ENCODE assay signal across 12 mouse cellular contexts in genomic region chr12:112153597-112153996, GRCm38 (mm10). TPM values are rescaled to one million over a fixed set of nuclear protein-coding genes. Genes with fewer than 3 reads are reported as not detected.
DNase-seq lines count a peak whose midpoint lies in the region; ATAC-seq lines count a peak whose summit lies in the region.
"Had no signal": no experiment of that assay in that cellular context is flagged by ENCODE, and none has a peak within 500 bp of the region (broad histone marks: within the 10 kb centered on the region; RNA-seq: fewer than 3 reads in every experiment).

No protein-coding gene starts in this region.

- DNase-seq in hindbrain, embryonic 10.5 days (ENCODE audit: low spot score): no peak
- DNase-seq in embryonic facial prominence, embryonic 14.5 days (ENCODE audit: low spot score): no peak
- DNase-seq in cerebellum, postnatal 10 days: no peak
- no peak for DNase-seq in adrenal gland, postnatal 25 days
- DNase-seq: right cerebral cortex, postnatal 4 days had no signal

- ATAC-seq in hindbrain, embryonic 13.5 days (ENCODE audit: low FRiP score): no peak
- no peak for ATAC-seq in embryonic facial prominence, embryonic 14.5 days (ENCODE audit: low read depth)
- ATAC-seq in lung, embryonic 15.5 days (ENCODE audit: borderline replicate concordance, extremely low read depth, low FRiP score, low TSS enrichment): no peak
- ATAC-seq: hindbrain, embryonic 16.5 days had no signal

- H3K4me2 ChIP-seq in hindbrain, embryonic 13.5 days: no peak overlapping the region
- H3K4me2 ChIP-seq in embryonic facial prominence, embryonic 14.5 days (ENCODE audit: low read depth, low read length): no peak overlapping the region
- H3K4me2 ChIP-seq in lung, embryonic 15.5 days: peak overlapping the region; percentile 11; the same call in 1 of the 2 replicates
- H3K4me2 ChIP-seq: neural tube, embryonic 13.5 days had no signal

- H3K27ac ChIP-seq in hindbrain, embryonic 10.5 days: peak overlapping the region; percentile 69
- H3K27ac ChIP-seq in hindbrain, embryonic 13.5 days: no peak overlapping the region
- H3K27ac ChIP-seq in brown adipose tissue, adult 24 weeks (replicated peaks; ENCODE audit: low read depth, low read length): peak overlapping the region; percentile 57
- H3K27ac ChIP-seq in embryonic facial prominence, embryonic 14.5 days (replicated peaks; ENCODE audit: low read depth, low read length): peak overlapping the region; percentile 58; the same call in 1 of the 2 replicates
- H3K27ac ChIP-seq in lung, embryonic 15.5 days: peak overlapping the region; percentile 65
- H3K27ac ChIP-seq: macrophage; neural tube, embryonic 13.5 days had no signal

- H3K9ac ChIP-seq in hindbrain, embryonic 13.5 days: no peak overlapping the region
- H3K9ac ChIP-seq in embryonic facial prominence, embryonic 14.5 days (ENCODE audit: low read depth, low read length): peak overlapping the region; percentile 16; the same call in 1 of the 2 replicates
- no peak overlapping the region for H3K9ac ChIP-seq in lung, embryonic 15.5 days

- H3K4me3 ChIP-seq in hindbrain, embryonic 10.5 days: no peak overlapping the region
- no peak overlapping the region for H3K4me3 ChIP-seq in hindbrain, embryonic 13.5 days
- H3K4me3 ChIP-seq in brown adipose tissue, adult 24 weeks (ENCODE audit: insufficient read depth, low read depth, low read length): no peak overlapping the region
- H3K4me3 ChIP-seq in embryonic facial prominence, embryonic 14.5 days (ENCODE audit: low read depth, low read length): no peak overlapping the region
- H3K4me3 ChIP-seq in lung, embryonic 15.5 days: no peak overlapping the region
- H3K4me3 ChIP-seq: neural tube, embryonic 13.5 days had no signal

- H3K9me3 ChIP-seq in hindbrain, embryonic 10.5 days: no peaks in the 10 kb centered on the region
- no peaks in the 10 kb centered on the region for H3K9me3 ChIP-seq in hindbrain, embryonic 13.5 days
- H3K9me3 ChIP-seq in embryonic facial prominence, embryonic 14.5 days (ENCODE audit: control insufficient read depth, low read length): no peaks in the 10 kb centered on the region
- H3K9me3 ChIP-seq in lung, embryonic 15.5 days: no peaks in the 10 kb centered on the region
- H3K9me3 ChIP-seq: neural tube, embryonic 13.5 days had no signal

- H3K27me3 ChIP-seq in hindbrain, embryonic 10.5 days (ENCODE audit: insufficient read depth, poor library complexity, severe bottlenecking): peaks cover 76% of the 10 kb centered on the region
- H3K27me3 ChIP-seq in hindbrain, embryonic 13.5 days: peaks cover 69% of the 10 kb centered on the region
- no peaks in the 10 kb centered on the region for H3K27me3 ChIP-seq in embryonic facial prominence, embryonic 14.5 days (replicated peaks; ENCODE audit: control insufficient read depth, insufficient read depth, low read length)
- H3K27me3 ChIP-seq in lung, embryonic 15.5 days: no peaks in the 10 kb centered on the region

- peaks cover 21% of the 10 kb centered on the region for H3K36me3 ChIP-seq in hindbrain, embryonic 10.5 days
- no peaks in the 10 kb centered on the region for H3K36me3 ChIP-seq in hindbrain, embryonic 13.5 days
- peaks cover 14% of the 10 kb centered on the region for H3K36me3 ChIP-seq in embryonic facial prominence, embryonic 14.5 days (ENCODE audit: control insufficient read depth, insufficient read depth, low read length)
- H3K36me3 ChIP-seq in lung, embryonic 15.5 days: no peaks in the 10 kb centered on the region

- WGBS in hindbrain, embryonic 10.5 days: 74% methylated on average over 12 of the region's 12 CpGs
- 72% methylated on average over 12 of the region's 12 CpGs for WGBS in hindbrain, embryonic 13.5 days
- 66% methylated on average over 12 of the region's 12 CpGs for WGBS in embryonic facial prominence, embryonic 14.5 days
- 59% methylated on average over 12 of the region's 12 CpGs for WGBS in lung, embryonic 15.5 days

- H3K4me1 ChIP-seq in hindbrain, embryonic 10.5 days (replicated peaks): peaks cover 100% of the 10 kb centered on the region
- peaks cover 73% of the 10 kb centered on the region for H3K4me1 ChIP-seq in hindbrain, embryonic 13.5 days (replicated peaks)
- peaks cover 23% of the 10 kb centered on the region for H3K4me1 ChIP-seq in brown adipose tissue, adult 24 weeks (ENCODE audit: control insufficient read depth, insufficient read depth, insufficient read length, low read length)
- H3K4me1 ChIP-seq in embryonic facial prominence, embryonic 14.5 days (ENCODE audit: control insufficient read depth, insufficient read depth, low read length): peaks cover 40% of the 10 kb centered on the region
- peaks cover 27% of the 10 kb centered on the region for H3K4me1 ChIP-seq in lung, embryonic 15.5 days

RNA-seq across cellular contexts. Expression of gene Kif26a, which starts 7.6 kb away (rescaled TPM):
- 2.7 and 3.1 TPM in 2 replicates for polyA plus RNA-seq in hindbrain, embryonic 10.5 days (2016; fragmentation: Nextera tagmentation; extraction: Ambion mirVana)
- polyA plus RNA-seq in hindbrain, embryonic 13.5 days (2015; fragmentation: Nextera tagmentation; extraction: Ambion mirVana): 3.8 and 4.4 TPM in 2 replicates
- polyA plus RNA-seq in brown adipose tissue, adult 24 weeks (2012; ENCODE audit: insufficient read depth, insufficient read length, missing spikeins): 1.9 and 3.2 TPM in 2 replicates
- polyA plus RNA-seq in embryonic facial prominence, embryonic 14.5 days (2014; fragmentation: Nextera tagmentation; extraction: Ambion mirVana): 4.0 TPM in 2 replicates
- polyA plus RNA-seq in lung, embryonic 15.5 days (2015; fragmentation: Nextera tagmentation; extraction: Ambion mirVana): 3.0 and 3.2 TPM in 2 replicates
- 7.4 and 13.7 TPM in 2 replicates for total RNA-seq in adrenal gland, postnatal 25 days (2021)
- total RNA-seq: common myeloid progenitor, adult 5-6 weeks had no signal
- polyA plus RNA-seq: macrophage had no signal

RNA-seq across cellular contexts. Expression of gene Aspg, which starts 47.1 kb away (rescaled TPM):
- polyA plus RNA-seq in hindbrain, embryonic 10.5 days (2016; fragmentation: Nextera tagmentation; extraction: Ambion mirVana): 1.4 and 2.1 TPM in 2 replicates
- polyA plus RNA-seq in hindbrain, embryonic 13.5 days (2015; fragmentation: Nextera tagmentation; extraction: Ambion mirVana): 0.27 and 1.1 TPM in 2 replicates
- polyA plus RNA-seq in brown adipose tissue, adult 24 weeks (2012; ENCODE audit: insufficient read depth, insufficient read length, missing spikeins): 60.4 and 84.2 TPM in 2 replicates
- 1.4 and 2.6 TPM in 2 replicates for polyA plus RNA-seq in embryonic facial prominence, embryonic 14.5 days (2014; fragmentation: Nextera tagmentation; extraction: Ambion mirVana)
- polyA plus RNA-seq in lung, embryonic 15.5 days (2015; fragmentation: Nextera tagmentation; extraction: Ambion mirVana): 1.7 and 3.4 TPM in 2 replicates
- 35.6 and 47.0 TPM in 2 replicates for total RNA-seq in adrenal gland, postnatal 25 days (2021)
- total RNA-seq: common myeloid progenitor, adult 5-6 weeks had no signal
- polyA plus RNA-seq: macrophage had no signal

Comparison
In these comparisons a context has a peak if more than half of its experiments do, and no peak if none do; other contexts are left out.
1. RNA of gene Aspg, which starts 47.1 kb away (polyA plus RNA-seq): 60.4 to 84.2 TPM in brown adipose tissue, adult 24 weeks; 1.7 to 3.4 TPM in lung, embryonic 15.5 days, 1.4 to 2.1 TPM in hindbrain, embryonic 10.5 days, 1.4 to 2.6 TPM in embryonic facial prominence, embryonic 14.5 days and 0.27 to 1.1 TPM in hindbrain, embryonic 13.5 days; every median in the first group is over 10 times any median in the second.